Mouse (Mus musculus): ENCODE results near the gene Zbtb39. TPM values are rescaled to one million over a fixed set of nuclear protein-coding genes. Genes with fewer than 3 reads are reported as not detected.

The Zbtb39 gene
- polyA plus RNA-seq, 1 experiment, result 5.4 TPM

DNA sequence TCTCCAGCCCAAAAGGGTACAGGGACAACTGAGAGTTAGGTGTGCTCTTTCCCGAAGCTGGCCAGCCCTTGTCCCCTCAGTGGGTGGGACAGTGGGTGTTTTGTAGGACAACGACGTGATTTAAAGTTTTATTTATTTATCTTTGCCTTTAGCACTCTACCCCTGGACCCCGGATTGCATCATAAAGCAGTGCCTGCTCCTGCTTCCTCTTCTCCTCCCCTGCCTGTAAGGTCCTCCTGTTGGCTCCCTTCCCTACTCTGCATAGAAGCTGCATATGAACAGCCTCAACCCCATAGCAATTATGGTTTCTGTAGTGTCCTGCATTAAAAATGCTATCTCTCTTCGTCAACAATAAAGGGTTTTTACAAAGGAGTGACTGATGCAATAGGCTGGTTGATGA, 7.9 kb upstream of the Zbtb39 start:
- Histone ChIP-seq H3K27ac (ENCODE audit: insufficient read depth, low read length) (no peak overlapping the region), H3K4me1 (ENCODE audit: control insufficient read depth, insufficient read depth, low read length) (peaks cover 2% of the 10 kb centered on the region; the same call in 1 of the 2 replicates), H3K4me3 (ENCODE audit: insufficient read depth, low read length) (no peak overlapping the region)
- no peak for TF ChIP-seq CTCF (IDR thresholded peaks at IDR 0.05; ENCODE audit: extremely low read depth, insufficient read depth, low read length)
- no peak for TF ChIP-seq POLR2A (IDR thresholded peaks at IDR 0.05; ENCODE audit: extremely low read depth, insufficient read depth, low read length)

GRCm38 (mm10) chr10:127734434-127734833, 4.9 kb upstream of the Zbtb39 start:
- no peaks in the 10 kb centered on the region for H3K4me1 ChIP-seq (ENCODE audit: control insufficient read depth, insufficient read depth, low read length)
- H3K4me3 ChIP-seq (ENCODE audit: insufficient read depth, low read length), result no peak overlapping the region
- peak; percentile 57 for TF ChIP-seq CTCF (IDR thresholded peaks at IDR 0.05; ENCODE audit: extremely low read depth, insufficient read depth, low read length)
- TF ChIP-seq POLR2A (IDR thresholded peaks at IDR 0.05; ENCODE audit: extremely low read depth, insufficient read depth, low read length), result no peak
- no peak overlapping the region for H3K27ac ChIP-seq (ENCODE audit: insufficient read depth, low read length)

- Histone ChIP-seq H3K27ac (ENCODE audit: insufficient read depth, low read length) (no peak overlapping the region), H3K4me1 (ENCODE audit: control insufficient read depth, insufficient read depth, low read length) (no peaks in the 10 kb centered on the region), H3K4me3 (ENCODE audit: insufficient read depth, low read length) (no peak overlapping the region)
- TF ChIP-seq POLR2A (IDR thresholded peaks at IDR 0.05; ENCODE audit: extremely low read depth, insufficient read depth, low read length), result no peak
Observed at GRCm38 (mm10) chr10:127736266-127736665, 3.1 kb upstream of the Zbtb39 start.

- no peak overlapping the region for H3K4me3 ChIP-seq (ENCODE audit: insufficient read depth, low read length)
- no peak for TF ChIP-seq CTCF (IDR thresholded peaks at IDR 0.05; ENCODE audit: extremely low read depth, insufficient read depth, low read length)
- TF ChIP-seq POLR2A (IDR thresholded peaks at IDR 0.05; ENCODE audit: extremely low read depth, insufficient read depth, low read length), result no peak
- no peaks in the 10 kb centered on the region for H3K4me1 ChIP-seq (ENCODE audit: control insufficient read depth, insufficient read depth, low read length)
- no peak overlapping the region for H3K27ac ChIP-seq (ENCODE audit: insufficient read depth, low read length)
Observed at GRCm38 (mm10) chr10:127736916-127737315, 2.4 kb upstream of the Zbtb39 start.

GRCm38 (mm10) chr10:127737552-127737951, 1.8 kb upstream of the Zbtb39 start:
- Histone ChIP-seq H3K27ac (ENCODE audit: insufficient read depth, low read length) (no peak overlapping the region), H3K4me1 (ENCODE audit: control insufficient read depth, insufficient read depth, low read length) (no peaks in the 10 kb centered on the region), H3K4me3 (ENCODE audit: insufficient read depth, low read length) (no peak overlapping the region)
- TF ChIP-seq CTCF (IDR thresholded peaks at IDR 0.05; ENCODE audit: extremely low read depth, insufficient read depth, low read length) (no peak), POLR2A (IDR thresholded peaks at IDR 0.05; ENCODE audit: extremely low read depth, insufficient read depth, low read length) (no peak)

DNA sequence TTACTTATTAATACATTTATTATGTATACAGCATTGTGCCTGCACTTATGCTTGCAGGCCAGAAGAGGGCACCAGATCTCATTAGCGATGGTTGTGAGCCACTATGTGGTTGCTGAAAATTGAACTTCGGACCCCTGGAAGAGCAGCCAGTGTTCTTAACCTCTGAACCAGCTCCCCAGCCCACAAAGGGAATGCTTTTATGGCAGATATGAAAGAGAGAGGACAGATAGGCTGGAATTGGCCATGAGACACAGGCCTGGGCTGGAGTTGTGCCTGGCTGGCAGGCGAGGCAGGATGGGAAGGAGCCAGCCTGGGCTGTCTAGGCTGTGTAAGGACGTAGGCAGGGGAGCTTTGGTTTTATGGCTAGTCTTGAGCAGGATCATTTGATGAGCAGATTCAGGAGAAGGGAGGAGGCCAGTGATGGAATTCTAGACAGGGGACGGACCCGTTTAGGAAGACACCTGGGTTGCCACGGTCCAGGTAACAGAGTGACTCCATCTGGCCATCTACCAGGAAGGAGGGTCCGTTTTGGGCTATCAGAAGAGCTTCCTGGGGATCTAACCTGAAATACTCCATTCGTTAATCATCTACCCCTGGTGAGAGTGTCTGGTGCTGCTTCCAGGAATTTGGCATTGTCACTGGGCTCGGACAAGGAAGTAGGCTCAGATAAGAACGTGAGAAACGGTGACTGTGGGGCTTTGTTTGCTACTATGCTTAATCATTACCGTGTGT, 1.0 kb upstream of the Zbtb39 start:
- no peak overlapping the region for H3K27ac ChIP-seq (ENCODE audit: insufficient read depth, low read length)
- TF ChIP-seq CTCF (IDR thresholded peaks at IDR 0.05; ENCODE audit: extremely low read depth, insufficient read depth, low read length) (peak; percentile 44; the same call in 1 of the 2 replicates), POLR2A (IDR thresholded peaks at IDR 0.05; ENCODE audit: extremely low read depth, insufficient read depth, low read length) (no peak)
- H3K4me1 ChIP-seq (ENCODE audit: control insufficient read depth, insufficient read depth, low read length), result no peaks in the 10 kb centered on the region
- no peak overlapping the region; the same call in 1 of the 2 replicates for H3K4me3 ChIP-seq (ENCODE audit: insufficient read depth, low read length)

- H3K4me1 ChIP-seq (ENCODE audit: control insufficient read depth, insufficient read depth, low read length), result no peaks in the 10 kb centered on the region
- no peak overlapping the region for H3K27ac ChIP-seq (ENCODE audit: insufficient read depth, low read length)
- peak overlapping the region; percentile 74 for H3K4me3 ChIP-seq (ENCODE audit: insufficient read depth, low read length)
- no peak for TF ChIP-seq CTCF (IDR thresholded peaks at IDR 0.05; ENCODE audit: extremely low read depth, insufficient read depth, low read length)
- TF ChIP-seq POLR2A (IDR thresholded peaks at IDR 0.05; ENCODE audit: extremely low read depth, insufficient read depth, low read length), result no peak
Observed at GRCm38 (mm10) chr10:127739661-127740161, 373 bp downstream of the Zbtb39 start.

DNA sequence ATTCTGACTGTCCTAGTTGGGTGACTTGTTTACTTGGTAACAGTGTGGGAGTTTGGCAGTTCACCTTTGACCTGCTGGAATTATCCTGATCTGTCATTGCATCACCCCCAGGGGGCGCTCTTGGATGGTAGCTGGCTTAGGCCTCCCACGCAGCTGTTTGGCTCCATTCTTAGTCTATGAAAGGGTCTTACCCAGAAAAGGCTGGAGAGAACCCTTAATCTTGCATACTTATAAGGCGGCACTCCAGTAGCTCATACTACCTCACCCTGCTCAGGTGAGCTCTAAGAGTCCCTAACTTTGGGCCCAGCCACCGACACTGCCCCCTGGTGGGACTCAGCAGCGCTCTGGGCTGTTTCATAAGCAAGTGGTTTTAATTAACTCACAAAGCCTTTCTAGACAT, 5.3 kb downstream of the Zbtb39 start:
- no peaks in the 10 kb centered on the region for H3K4me1 ChIP-seq (ENCODE audit: control insufficient read depth, insufficient read depth, low read length)
- TF ChIP-seq CTCF (IDR thresholded peaks at IDR 0.05; ENCODE audit: extremely low read depth, insufficient read depth, low read length) (peak; percentile 37), POLR2A (IDR thresholded peaks at IDR 0.05; ENCODE audit: extremely low read depth, insufficient read depth, low read length) (no peak)
- H3K27ac ChIP-seq (ENCODE audit: insufficient read depth, low read length), result no peak overlapping the region
- no peak overlapping the region for H3K4me3 ChIP-seq (ENCODE audit: insufficient read depth, low read length)

DNA sequence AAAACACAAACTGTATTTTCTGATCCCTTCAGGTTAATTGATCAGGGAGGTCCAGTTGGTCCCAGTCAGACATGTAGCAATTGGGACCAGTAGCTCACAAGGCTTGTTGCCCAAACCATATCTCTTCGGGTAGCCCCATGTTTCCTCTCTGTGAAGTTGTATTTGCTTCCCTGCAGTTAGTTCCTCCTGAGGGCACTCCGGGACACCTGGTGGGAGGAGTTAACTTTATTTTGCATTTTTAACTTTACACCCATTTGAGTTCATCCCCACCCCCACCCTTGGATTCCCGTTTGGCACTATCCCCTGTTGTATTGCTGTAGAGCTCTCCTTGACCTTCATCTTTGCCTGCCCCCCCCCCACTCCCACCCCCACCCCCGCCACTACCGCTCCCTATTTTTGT, 6.5 kb downstream of the Zbtb39 start:
- Histone ChIP-seq H3K4me3 (ENCODE audit: insufficient read depth, low read length) (no peak overlapping the region), H3K27ac (ENCODE audit: insufficient read depth, low read length) (no peak overlapping the region), H3K4me1 (ENCODE audit: control insufficient read depth, insufficient read depth, low read length) (peaks cover 2% of the 10 kb centered on the region; the same call in 1 of the 2 replicates)
- no peak for TF ChIP-seq POLR2A (IDR thresholded peaks at IDR 0.05; ENCODE audit: extremely low read depth, insufficient read depth, low read length)
- TF ChIP-seq CTCF (IDR thresholded peaks at IDR 0.05; ENCODE audit: extremely low read depth, insufficient read depth, low read length), result no peak

- peaks cover 2% of the 10 kb centered on the region; the same call in 1 of the 2 replicates for H3K4me1 ChIP-seq (ENCODE audit: control insufficient read depth, insufficient read depth, low read length)
- no peak overlapping the region for H3K27ac ChIP-seq (ENCODE audit: insufficient read depth, low read length)
- TF ChIP-seq CTCF (IDR thresholded peaks at IDR 0.05; ENCODE audit: extremely low read depth, insufficient read depth, low read length) (no peak), POLR2A (IDR thresholded peaks at IDR 0.05; ENCODE audit: extremely low read depth, insufficient read depth, low read length) (no peak)
- H3K4me3 ChIP-seq (ENCODE audit: insufficient read depth, low read length), result no peak overlapping the region
Observed at GRCm38 (mm10) chr10:127747254-127747653, 7.9 kb downstream of the Zbtb39 start.
